Mouse (Mus musculus) Patski (cell line): ENCODE data around the gene Rdh7. TPM values are rescaled to one million over a fixed set of nuclear protein-coding genes. Genes with fewer than 3 reads are reported as not detected.

Experiments used
- ATAC-seq: fragments of 100-300 bp; one replicate; pipeline ENCODE4 v1.8.0; 2021
- CTCF ChIA-PET: fragments of 350-600 bp; sonication (Branson Sonifier 250); formaldehyde crosslinking; loops from one replicate; lab custom pipeline; 2022; ENCODE audit warnings: inconsistent platforms; lab: Charles Lee
- POLR2A ChIA-PET: fragments of 350-600 bp; sonication (Branson Sonifier 250); formaldehyde crosslinking; loops from one replicate; lab custom pipeline; 2022; ENCODE audit warnings: antibody characterized with exemption, inconsistent platforms; lab: Charles Lee
- DNase-seq: peaks from one replicate; pipeline ENCODE4 v3.0.0-alpha.2; 2011; ENCODE audit warnings: low read depth, low spot score
- H3K27me3 ChIP-seq: fragments of 371-371 bp; one replicate; pipeline ENCODE4 v1.5.1; 2021
- CTCF ChIP-seq: fragments of 100-300 bp; IDR thresholded peaks from one replicate; pipeline ENCODE4 v1.5.1; 2021
- in situ Hi-C: fragments of 300-500 bp; cut with MboI; formaldehyde crosslinking; loops from 3 replicates; pipeline ENCODE4 v1.11.1; 2018; ENCODE audit warnings: low pct_unique_long_range_greater_than_20kb, mixed read lengths
- polyA plus RNA-seq: library from polyadenylated mRNA; unstranded; gene quantifications from one replicate; pipeline ENCODE4 v1.2.3, GENCODE M21; 2021

Gene Rdh7
- polyA plus RNA-seq, 1 experiment from 2014 or later = not detected

DNA sequence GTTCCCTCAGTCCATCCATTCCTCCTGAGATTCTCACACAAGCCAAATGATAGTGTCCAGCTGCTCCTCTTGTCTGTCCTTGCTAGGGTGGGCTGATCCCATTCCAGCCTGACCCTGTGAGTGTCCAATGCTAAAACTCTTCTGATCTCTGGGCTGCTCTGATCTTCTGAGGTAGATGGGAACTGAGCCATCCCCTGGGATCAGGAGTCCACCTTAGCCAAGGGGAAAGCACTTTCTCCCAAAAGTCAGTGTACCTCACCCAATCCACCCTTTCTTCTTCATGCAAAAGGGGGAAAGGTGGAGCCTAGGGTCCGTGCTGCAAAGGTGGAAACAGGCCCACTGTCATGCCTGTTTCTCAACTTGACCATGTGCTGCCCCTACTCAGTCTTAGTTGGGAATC lies 2.9 kb upstream of the Rdh7 start:
- in situ Hi-C loops = no loop called here
- no peak for TF ChIP-seq CTCF
- CTCF ChIA-PET = no interaction called here

DNA sequence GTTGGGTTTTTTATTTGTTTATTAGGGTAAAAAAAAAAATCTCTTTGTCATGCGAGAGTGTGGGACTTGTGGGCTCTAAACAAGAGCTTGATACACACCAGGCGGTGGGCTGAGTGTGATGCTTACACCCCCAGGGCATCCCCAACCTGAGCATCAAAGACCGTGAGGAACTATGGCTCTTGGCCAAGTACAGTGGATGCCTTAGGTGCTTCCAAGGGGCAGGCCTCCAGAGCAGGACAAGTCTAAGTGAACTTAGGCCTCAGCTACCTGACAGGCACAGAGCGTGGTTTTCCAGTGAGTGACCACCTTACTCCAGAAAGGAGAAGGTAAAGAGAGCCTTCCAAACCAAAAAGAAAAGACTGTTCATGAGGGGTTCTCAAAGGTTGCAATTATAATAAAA lies 1.6 kb downstream of the Rdh7 start:
- ChIA-PET POLR2A (no interaction called here), CTCF (no interaction called here)
- ATAC-seq (no peak), DNase-seq (no peak)
- in situ Hi-C loops = no loop called here
- no peak for TF ChIP-seq CTCF
- no peaks in the 10 kb centered on the region for H3K27me3 ChIP-seq

More for the DNA sequence above, 2.9 kb upstream of the Rdh7 start:
- POLR2A ChIA-PET = no interaction called here
- no peaks in the 10 kb centered on the region for H3K27me3 ChIP-seq
- no peak for ATAC-seq
- DNase-seq = no peak

DNA sequence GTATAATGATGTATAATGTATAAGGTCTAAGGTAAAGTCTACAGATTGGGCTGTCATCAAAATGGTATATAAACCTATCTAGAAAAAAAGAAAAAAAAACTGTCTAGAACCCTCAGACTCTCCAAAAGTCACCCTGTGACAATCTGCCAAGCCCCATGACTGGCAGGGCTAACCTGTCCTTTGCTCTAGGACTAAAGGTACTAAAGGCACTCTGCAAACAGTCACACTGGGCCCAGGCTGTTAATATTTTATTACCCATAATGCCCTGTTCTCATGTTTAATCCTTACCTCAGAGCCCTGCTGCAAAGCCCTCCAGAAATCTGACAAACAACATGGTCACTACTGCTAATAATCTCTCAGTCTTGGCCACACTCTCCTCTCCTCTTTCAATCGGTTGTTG lies 2.1 kb downstream of the Rdh7 start:
- TF ChIP-seq CTCF = no peak
- CTCF ChIA-PET = no interaction called here
- in situ Hi-C loops = no loop called here

DNA sequence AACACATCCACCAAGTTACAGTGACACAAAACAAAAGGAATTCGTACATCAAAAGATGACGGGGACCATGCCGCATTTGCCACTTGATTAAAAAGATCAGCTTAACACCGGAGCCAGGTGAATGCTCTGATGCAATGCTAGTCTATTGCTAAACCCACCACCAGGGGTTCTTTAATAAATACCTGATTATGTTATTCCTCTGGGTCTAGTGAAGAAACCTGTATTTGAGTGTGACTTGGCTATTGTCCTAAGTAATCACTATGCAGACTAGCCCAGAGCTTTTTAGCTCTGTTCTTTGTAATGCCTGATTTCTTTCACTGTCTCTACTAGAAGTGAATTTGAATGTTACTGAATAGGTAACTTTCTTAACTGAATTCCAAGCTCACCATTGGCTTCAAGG lies 7.6 kb downstream of the Rdh7 start:
- in situ Hi-C loops = no loop called here
- H3K27me3 ChIP-seq = no peaks in the 10 kb centered on the region
- POLR2A ChIA-PET = no interaction called here
- DNase-seq (no peak), ATAC-seq (no peak)
- no peak for TF ChIP-seq CTCF
- CTCF ChIA-PET = no interaction called here

More for the DNA sequence above, 2.1 kb downstream of the Rdh7 start:
- DNase-seq = no peak
- no peak for ATAC-seq
- H3K27me3 ChIP-seq = no peaks in the 10 kb centered on the region
- POLR2A ChIA-PET = no interaction called here

DNA sequence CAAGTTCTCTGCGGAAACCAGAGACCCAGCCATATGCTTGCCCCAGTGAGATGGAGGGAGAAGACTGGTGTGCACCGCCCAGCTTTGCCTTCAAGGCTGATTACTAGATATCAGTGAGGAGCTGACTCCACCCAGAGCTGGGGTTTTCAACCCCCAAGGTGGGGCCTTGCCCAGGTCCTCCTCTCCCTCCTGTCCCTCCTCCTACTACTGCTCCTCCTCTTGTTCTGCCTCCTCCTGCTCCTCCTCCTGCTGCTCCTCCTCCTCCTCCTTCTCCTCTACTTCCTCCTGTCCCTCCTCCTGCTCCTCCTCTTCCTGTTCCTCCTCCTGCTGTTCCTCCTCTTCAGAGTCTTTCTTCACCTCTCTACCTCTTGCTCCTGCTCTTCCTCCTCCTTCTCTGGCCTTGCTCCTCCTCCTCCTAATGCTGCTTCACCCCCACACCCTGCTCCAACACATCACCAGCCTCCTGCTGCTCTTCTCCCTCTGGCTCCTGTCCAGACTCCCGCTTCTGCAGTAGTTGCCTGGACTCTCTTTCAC lies 9.4 kb downstream of the Rdh7 start:
- H3K27me3 ChIP-seq = no peaks in the 10 kb centered on the region
- in situ Hi-C loops = loop anchor here (10.0 kb wide), 1 partner anchor 114 kb away; no protein-coding TSS in a partner anchor
- ChIA-PET CTCF (no interaction called here), POLR2A (no interaction called here)
- TF ChIP-seq CTCF = no peak
- DNase-seq (no peak), ATAC-seq (no peak)

DNA sequence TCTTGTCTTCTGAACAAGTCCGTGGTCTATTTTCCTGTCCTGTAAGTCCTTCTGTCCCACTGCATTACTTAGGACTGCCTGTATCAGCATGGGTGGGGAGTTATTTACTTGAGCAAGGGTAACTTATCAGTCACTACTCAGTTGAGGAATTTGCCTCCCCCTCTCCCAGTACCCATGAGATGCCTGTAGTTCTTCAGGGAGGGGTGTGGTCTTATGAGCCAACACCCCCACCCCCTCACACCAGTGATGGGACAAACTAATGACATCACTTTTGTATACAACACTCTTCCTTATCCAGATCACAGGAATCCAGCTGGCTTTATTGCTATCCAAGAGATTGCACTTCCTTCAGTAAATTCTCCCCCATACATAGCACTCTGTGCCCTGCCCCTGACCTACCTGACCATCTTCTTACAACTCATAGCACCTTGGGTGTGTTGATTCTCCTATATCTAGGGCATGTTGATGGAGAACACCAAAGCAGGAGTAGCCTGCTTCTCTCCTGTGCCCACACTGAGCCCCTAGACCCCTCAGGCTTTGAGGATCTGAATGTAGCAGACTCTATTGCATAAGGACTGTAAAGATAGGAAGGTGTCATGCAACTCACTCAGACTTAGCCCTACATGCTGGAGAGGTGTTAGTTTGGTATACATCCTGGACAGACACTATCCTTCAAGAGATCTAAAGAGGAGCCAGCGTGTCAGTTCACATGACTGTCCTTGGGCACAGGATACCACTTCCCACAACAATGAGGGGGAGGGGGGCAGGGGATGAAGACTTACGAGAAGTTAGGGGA lies 10.2 kb downstream of the Rdh7 start:
- ATAC-seq = no peak

DNA sequence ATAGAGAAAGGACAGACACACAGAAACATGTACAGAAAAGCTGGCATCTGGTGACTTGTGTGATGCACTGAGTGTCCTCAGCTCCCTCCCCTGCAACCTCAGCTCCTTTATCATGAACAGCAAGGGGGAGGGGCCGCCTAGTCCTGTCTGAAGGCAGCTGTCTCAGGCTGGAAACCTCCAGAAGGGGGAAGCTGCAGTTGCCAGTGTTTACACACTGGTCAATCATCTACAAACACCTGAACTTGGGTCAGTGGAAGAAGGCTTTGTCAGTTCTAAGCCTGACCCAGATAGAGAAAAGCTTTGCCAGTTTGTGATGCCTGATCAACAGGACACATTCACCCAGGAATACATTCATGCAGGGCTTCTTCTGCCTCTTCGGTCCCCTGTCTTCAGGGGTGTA lies 10.9 kb downstream of the Rdh7 start:
- ATAC-seq = no peak
- no peak for DNase-seq
- CTCF ChIA-PET = no interaction called here
- TF ChIP-seq CTCF = no peak
- in situ Hi-C loops = loop anchor here (10.0 kb wide), 1 partner anchor 113 kb away; no protein-coding TSS in a partner anchor
- POLR2A ChIA-PET = no interaction called here
- no peaks in the 10 kb centered on the region for H3K27me3 ChIP-seq

More for the DNA sequence above, 10.2 kb downstream of the Rdh7 start:
- H3K27me3 ChIP-seq = no peaks in the 10 kb centered on the region
- no peak for TF ChIP-seq CTCF
- ChIA-PET POLR2A (no interaction called here), CTCF (no interaction called here)
- DNase-seq = no peak
- in situ Hi-C loops = loop anchor here (10.0 kb wide), 1 partner anchor 114 kb away; no protein-coding TSS in a partner anchor

DNA sequence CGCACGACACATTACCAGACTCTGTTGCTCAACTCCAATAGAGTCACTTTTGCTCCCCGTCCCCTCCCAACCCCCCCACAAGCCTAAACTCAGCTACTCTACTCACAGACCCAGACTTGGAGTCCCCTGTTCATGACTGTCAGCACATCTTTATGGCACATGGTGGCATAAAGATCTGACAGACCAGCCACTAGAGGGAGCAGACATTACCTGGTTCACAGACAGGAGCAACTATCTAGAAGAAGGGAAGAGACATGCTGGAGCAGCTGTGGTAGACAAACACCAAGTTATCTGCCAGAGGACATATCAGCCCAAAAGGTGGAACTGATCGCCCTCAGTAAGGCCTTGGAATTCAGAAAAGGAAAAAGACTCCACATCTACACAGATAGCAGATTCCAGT lies 16.1 kb downstream of the Rdh7 start:
- no peak for ATAC-seq
- H3K27me3 ChIP-seq = no peaks in the 10 kb centered on the region
- CTCF ChIA-PET = interaction anchor here (1.2 kb wide), 1 partner anchor 51 kb away, joined by 4 read pairs; no protein-coding TSS in a partner anchor
- TF ChIP-seq CTCF = peak; percentile 47
- POLR2A ChIA-PET = no interaction called here
- in situ Hi-C loops = loop anchor here (10.0 kb wide), 1 partner anchor 108 kb away; no protein-coding TSS in a partner anchor
- no peak for DNase-seq

DNA sequence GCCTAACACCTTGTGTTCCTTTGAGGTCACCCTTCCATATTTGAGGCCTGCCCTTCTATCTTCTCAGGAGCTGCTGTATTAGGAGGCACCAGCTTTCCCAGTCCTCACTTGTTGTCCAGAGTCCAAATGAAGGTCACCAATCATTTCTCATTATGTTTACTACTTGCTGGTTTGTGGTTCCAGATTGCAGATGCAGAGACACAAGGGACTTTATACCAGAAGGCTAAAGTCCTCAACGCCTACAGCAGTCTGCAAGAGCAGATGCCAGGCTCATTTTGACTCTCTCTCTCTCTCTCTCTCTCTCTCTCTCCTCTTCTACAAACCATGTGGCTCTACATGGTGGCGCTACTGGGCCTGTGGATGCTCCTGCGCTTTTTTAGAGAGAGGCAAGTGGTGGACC lies 22.4 kb downstream of the Rdh7 start, which contains the start of gene Rdh16f2:
Gene Rdh16f2 (plus strand): TSS at position 243 of the 400 bp plus-strand sequence.
- no peaks in the 10 kb centered on the region for H3K27me3 ChIP-seq
- POLR2A ChIA-PET = no interaction called here
- in situ Hi-C loops = no loop called here
- DNase-seq (no peak), ATAC-seq (no peak)
- no peak for TF ChIP-seq CTCF
- CTCF ChIA-PET = no interaction called here

DNA sequence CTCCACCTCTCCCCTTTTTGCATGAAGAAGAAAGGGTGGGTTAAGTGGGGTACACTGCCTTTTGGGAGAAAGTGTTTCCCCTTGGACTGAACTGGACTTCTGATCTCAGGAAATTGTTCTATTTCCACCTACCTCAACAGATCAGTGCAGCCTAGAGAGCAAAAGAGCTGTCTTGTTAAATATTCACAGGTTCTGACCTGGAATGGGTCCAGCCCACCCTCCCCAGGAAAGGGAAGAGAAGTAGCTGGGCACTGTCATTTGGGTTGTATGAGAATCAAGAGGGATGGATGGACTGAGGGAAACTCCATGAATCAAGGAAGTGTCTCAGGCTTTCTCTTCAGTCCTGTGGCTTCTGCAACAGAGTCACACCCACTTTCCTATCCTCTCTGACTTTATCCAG lies 23.7 kb downstream of the Rdh7 start:
- ChIA-PET CTCF (no interaction called here), POLR2A (no interaction called here)
- TF ChIP-seq CTCF = no peak
- ATAC-seq (no peak), DNase-seq (no peak)
- in situ Hi-C loops = no loop called here
- no peaks in the 10 kb centered on the region for H3K27me3 ChIP-seq

DNA sequence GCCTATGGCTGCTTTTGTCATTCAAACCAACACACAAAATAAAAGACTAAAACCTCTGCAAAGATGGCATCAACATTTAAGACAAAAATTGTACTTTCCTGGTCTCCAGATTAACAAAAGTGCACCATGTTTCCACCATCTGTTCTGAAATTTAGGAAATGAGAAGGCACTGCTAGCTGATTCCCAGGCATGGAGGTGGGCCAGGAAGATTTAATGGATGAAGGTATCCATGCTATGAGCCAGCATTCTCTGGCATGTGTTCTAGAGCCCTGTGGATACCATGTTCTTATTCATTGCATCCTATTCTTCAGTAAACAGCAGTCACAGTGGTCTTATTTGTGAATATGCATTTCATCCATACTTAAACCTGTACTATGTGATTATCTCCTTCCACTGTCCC lies 32.2 kb downstream of the Rdh7 start:
- DNase-seq (no peak), ATAC-seq (no peak)
- in situ Hi-C loops = no loop called here
- H3K27me3 ChIP-seq = peaks cover 3% of the 10 kb centered on the region
- CTCF ChIA-PET = no interaction called here
- POLR2A ChIA-PET = no interaction called here
- TF ChIP-seq CTCF = no peak
